Mouse (Mus musculus) testis, adult 2 months (tissue): ENCODE measurements around the gene Naglu.

Experiments used
- CTCF ChIP-seq: fragments of 200-500 bp; IDR thresholded peaks from 2 replicates; pipeline ENCODE4 v1.5.1; 2012; ENCODE audit warnings: low read depth, mild to moderate bottlenecking, inconsistent platforms, low read length, moderate library complexity; ENCODE audit not compliant: control insufficient read depth, insufficient read depth, insufficient replicate concordance
- POLR2A ChIP-seq: fragments of 200-500 bp; IDR thresholded peaks from 2 replicates; pipeline ENCODE4 v1.6.1; 2012; ENCODE audit warnings: low read depth, mild to moderate bottlenecking, inconsistent platforms, low read length, moderate library complexity; ENCODE audit not compliant: control insufficient read depth

GRCm38 (mm10) chr11:101070189-101070527, 346 bp downstream of the Naglu start:
- no peak for TF ChIP-seq CTCF
- TF ChIP-seq POLR2A: no peak
